Mouse (Mus musculus) erythroblast, adult 5-6 weeks (primary cell): ENCODE measurements at regions not wholly inside any gene's neighbourhood (a gene's known extent, or its start where the extent isn't known, plus 50 kb on each side); places are given as distances from the start of the nearest gene placed in this dataset.
"Not testable (repeated sequence)": the region's sequence is repeated elsewhere in the genome, so short reads cannot be mapped to it uniquely, and the experiment has no call there.

ENCODE experiments used
- ATAC-seq: replicated peaks from 2 replicates; pipeline ENCODE4 v1.8.0; 2016; ENCODE audit warnings: moderate number of reproducible peaks, mild to moderate bottlenecking, moderate TSS enrichment, inconsistent platforms; ENCODE audit not compliant: poor library complexity, low FRiP score, severe bottlenecking

GRCm38 (mm10) chr9:32939626-32940025 lies 303.6 kb downstream of the Ets1 start:
- no peak for ATAC-seq

- ATAC-seq = no peak
Observed at GRCm38 (mm10) chr9:32940111-32940813, 304.2 kb downstream of the Ets1 start.

GRCm38 (mm10) chr9:32940919-32941767 lies 305.1 kb downstream of the Ets1 start:
- ATAC-seq = no peak

GRCm38 (mm10) chr9:32941768-32942030 lies 305.7 kb downstream of the Ets1 start:
- no peak for ATAC-seq

- no peak for ATAC-seq
Observed at GRCm38 (mm10) chr9:32947221-32947620, 311.2 kb downstream of the Ets1 start.

- ATAC-seq = no peak
Observed at GRCm38 (mm10) chr9:32949036-32949435, 313.0 kb downstream of the Ets1 start.

- ATAC-seq = no peak
Observed at GRCm38 (mm10) chr9:32958716-32959115, 322.7 kb downstream of the Ets1 start.

GRCm38 (mm10) chr9:32959468-32959867 lies 323.4 kb downstream of the Ets1 start:
- not testable (repeated sequence) for ATAC-seq

GRCm38 (mm10) chr9:32962679-32963205 lies 326.7 kb downstream of the Ets1 start:
- ATAC-seq = no peak

- no peak for ATAC-seq
Observed at GRCm38 (mm10) chr9:32968446-32968845, 332.4 kb downstream of the Ets1 start.

- ATAC-seq = no peak
Observed at GRCm38 (mm10) chr9:32971421-32971820, 335.4 kb downstream of the Ets1 start.

- no peak for ATAC-seq
Observed at GRCm38 (mm10) chr9:32971926-32972325, 335.9 kb downstream of the Ets1 start.

- no peak for ATAC-seq
Observed at GRCm38 (mm10) chr9:32972431-32973052, 336.5 kb downstream of the Ets1 start.

- ATAC-seq = no peak
Observed at GRCm38 (mm10) chr9:32977732-32978131, 341.7 kb downstream of the Ets1 start.

GRCm38 (mm10) chr9:32980846-32981245 lies 344.8 kb downstream of the Ets1 start:
- ATAC-seq = no peak

- ATAC-seq = no peak
Observed at GRCm38 (mm10) chr9:32983182-32983581, 347.2 kb downstream of the Ets1 start.

GRCm38 (mm10) chr9:32986836-32987673 lies 351.0 kb downstream of the Ets1 start:
- ATAC-seq = no peak

GRCm38 (mm10) chr9:32989006-32989405 lies 353.0 kb downstream of the Ets1 start:
- ATAC-seq = no peak

- ATAC-seq = no peak
Observed at GRCm38 (mm10) chr9:32998323-32998722, 362.3 kb downstream of the Ets1 start.

- no peak for ATAC-seq
Observed at GRCm38 (mm10) chr9:33000691-33001164, 364.7 kb downstream of the Ets1 start.
